Mouse (Mus musculus): ENCODE measurements around the gene Pik3r6. TPM values are rescaled to one million over a fixed set of nuclear protein-coding genes. Genes with fewer than 3 reads are reported as not detected.

Pik3r6 gene
- polyA plus RNA-seq, 1 experiment from 2014 or later = 0.79 TPM

DNA sequence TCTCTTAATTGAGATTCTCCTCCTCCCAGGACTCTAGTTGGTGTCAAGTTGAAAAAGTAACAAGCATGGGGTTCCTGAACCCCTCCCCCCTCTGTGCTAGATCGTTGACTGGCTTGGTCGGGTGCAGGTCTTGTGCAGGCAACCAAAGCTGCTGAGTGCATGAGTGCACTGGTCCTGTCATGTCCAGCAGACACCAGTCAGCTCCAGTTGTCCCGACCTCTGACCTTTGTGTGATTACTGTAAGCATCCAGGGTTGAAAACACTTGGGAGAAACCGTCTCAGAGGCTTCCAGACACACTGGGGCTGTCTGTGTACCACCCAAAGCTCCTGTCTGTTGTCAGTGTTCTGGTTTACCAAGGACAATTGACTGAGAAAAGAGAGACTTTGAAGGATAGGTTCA lies 47.5 kb downstream of the Pik3r6 start:
- WGBS = 75% methylated on average over 4 of the region's 4 CpGs
- no peak for ATAC-seq (ENCODE audit: low read depth)

DNA sequence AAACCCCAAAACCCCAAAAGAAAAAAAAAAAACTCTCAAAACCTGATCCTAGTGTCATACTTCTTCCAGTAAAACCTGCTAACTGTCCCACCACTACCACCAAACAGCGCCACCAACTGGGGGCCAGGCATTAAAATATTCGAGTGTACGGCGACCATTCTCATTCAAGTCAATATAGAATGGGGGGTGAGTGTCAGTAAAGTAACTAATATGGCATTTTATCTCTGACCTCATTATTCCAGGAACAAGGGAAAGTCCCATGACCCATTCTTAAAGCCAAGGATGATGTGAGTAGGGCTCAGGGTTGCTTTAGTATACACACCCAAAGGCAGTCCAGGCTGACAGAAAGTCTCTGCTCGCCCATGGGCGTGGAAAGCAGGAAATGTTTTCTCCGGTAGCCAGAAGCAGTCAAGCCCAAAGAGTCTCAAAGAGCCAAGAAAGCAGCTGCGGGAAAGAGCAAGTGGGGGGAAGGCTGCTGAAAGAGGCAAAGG lies 51.2 kb downstream of the Pik3r6 start:
- Histone ChIP-seq H3K36me3 (ENCODE audit: control insufficient read depth, insufficient read depth, low read length) (no peaks in the 10 kb centered on the region), H3K4me2 (ENCODE audit: low read depth, low read length) (no peak overlapping the region), H3K27me3 (ENCODE audit: control insufficient read depth, insufficient read depth, low read length) (peaks cover 4% of the 10 kb centered on the region; the same call in 1 of the 2 replicates), H3K4me3 (ENCODE audit: low read depth, low read length) (no peak overlapping the region), H3K9ac (replicated peaks; ENCODE audit: low read depth, low read length) (no peak overlapping the region), H3K9me3 (ENCODE audit: control insufficient read depth, low read length) (no peaks in the 10 kb centered on the region), H3K4me1 (ENCODE audit: control insufficient read depth, insufficient read depth, low read length) (peaks cover 4% of the 10 kb centered on the region; the same call in 1 of the 2 replicates), H3K27ac (ENCODE audit: low read depth, low read length) (no peak overlapping the region)
- no peak for ATAC-seq (ENCODE audit: low read depth)
- 48% methylated on average over 8 of the region's 8 CpGs for WGBS

More for the DNA sequence above, 47.5 kb downstream of the Pik3r6 start:
- Histone ChIP-seq H3K27ac (ENCODE audit: low read depth, low read length) (no peak overlapping the region), H3K36me3 (ENCODE audit: control insufficient read depth, insufficient read depth, low read length) (no peaks in the 10 kb centered on the region), H3K9ac (replicated peaks; ENCODE audit: low read depth, low read length) (no peak overlapping the region), H3K27me3 (ENCODE audit: control insufficient read depth, insufficient read depth, low read length) (no peaks in the 10 kb centered on the region), H3K4me2 (ENCODE audit: low read depth, low read length) (no peak overlapping the region), H3K4me1 (ENCODE audit: control insufficient read depth, insufficient read depth, low read length) (no peaks in the 10 kb centered on the region), H3K4me3 (ENCODE audit: low read depth, low read length) (no peak overlapping the region), H3K9me3 (ENCODE audit: control insufficient read depth, low read length) (no peaks in the 10 kb centered on the region)

GRCm38 (mm10) chr11:68555918-68556584 lies 53.2 kb downstream of the Pik3r6 start, which contains the start of gene Mfsd6l:
Gene Mfsd6l (plus strand): TSS chr11:68556186.
- Histone ChIP-seq H3K4me1 (ENCODE audit: control insufficient read depth, insufficient read depth, low read length) (peaks cover 4% of the 10 kb centered on the region; the same call in 1 of the 2 replicates), H3K27ac (ENCODE audit: low read depth, low read length) (no peak within 1 kb of the TSS), H3K4me2 (ENCODE audit: low read depth, low read length) (peak within 1 kb of the TSS; percentile 31), H3K4me3 (ENCODE audit: low read depth, low read length) (no peak within 1 kb of the TSS), H3K36me3 (ENCODE audit: control insufficient read depth, insufficient read depth, low read length) (no peaks in the 10 kb centered on the region), H3K9ac (replicated peaks; ENCODE audit: low read depth, low read length) (no peak within 1 kb of the TSS), H3K9me3 (ENCODE audit: control insufficient read depth, low read length) (no peaks in the 10 kb centered on the region), H3K27me3 (ENCODE audit: control insufficient read depth, insufficient read depth, low read length) (peaks cover 4% of the 10 kb centered on the region; the same call in 1 of the 2 replicates)
- 9% methylated on average over 37 of the region's 37 CpGs for WGBS
- no peak for ATAC-seq (ENCODE audit: low read depth)

DNA sequence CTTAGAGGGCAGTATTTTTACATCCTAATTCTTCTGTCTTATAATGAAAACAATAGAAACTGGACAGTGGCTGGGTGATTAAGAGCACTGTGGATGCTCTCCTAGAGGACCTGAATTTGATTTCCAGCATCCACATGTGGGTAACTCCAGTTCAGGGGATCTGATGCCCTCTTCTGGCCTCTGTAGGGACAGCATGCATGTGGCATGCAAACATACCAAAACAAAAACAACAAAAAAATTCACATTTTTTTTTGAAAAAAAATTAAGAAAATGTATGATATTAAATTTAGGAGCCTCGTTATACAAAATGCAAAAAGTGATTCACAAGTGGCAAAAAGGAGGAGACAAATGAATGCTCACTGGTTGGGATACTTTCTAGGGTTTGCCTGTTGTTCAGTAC lies 56.7 kb downstream of the Pik3r6 start:
- Histone ChIP-seq H3K36me3 (ENCODE audit: control insufficient read depth, insufficient read depth, low read length) (no peaks in the 10 kb centered on the region), H3K4me3 (ENCODE audit: low read depth, low read length) (no peak overlapping the region)

DNA sequence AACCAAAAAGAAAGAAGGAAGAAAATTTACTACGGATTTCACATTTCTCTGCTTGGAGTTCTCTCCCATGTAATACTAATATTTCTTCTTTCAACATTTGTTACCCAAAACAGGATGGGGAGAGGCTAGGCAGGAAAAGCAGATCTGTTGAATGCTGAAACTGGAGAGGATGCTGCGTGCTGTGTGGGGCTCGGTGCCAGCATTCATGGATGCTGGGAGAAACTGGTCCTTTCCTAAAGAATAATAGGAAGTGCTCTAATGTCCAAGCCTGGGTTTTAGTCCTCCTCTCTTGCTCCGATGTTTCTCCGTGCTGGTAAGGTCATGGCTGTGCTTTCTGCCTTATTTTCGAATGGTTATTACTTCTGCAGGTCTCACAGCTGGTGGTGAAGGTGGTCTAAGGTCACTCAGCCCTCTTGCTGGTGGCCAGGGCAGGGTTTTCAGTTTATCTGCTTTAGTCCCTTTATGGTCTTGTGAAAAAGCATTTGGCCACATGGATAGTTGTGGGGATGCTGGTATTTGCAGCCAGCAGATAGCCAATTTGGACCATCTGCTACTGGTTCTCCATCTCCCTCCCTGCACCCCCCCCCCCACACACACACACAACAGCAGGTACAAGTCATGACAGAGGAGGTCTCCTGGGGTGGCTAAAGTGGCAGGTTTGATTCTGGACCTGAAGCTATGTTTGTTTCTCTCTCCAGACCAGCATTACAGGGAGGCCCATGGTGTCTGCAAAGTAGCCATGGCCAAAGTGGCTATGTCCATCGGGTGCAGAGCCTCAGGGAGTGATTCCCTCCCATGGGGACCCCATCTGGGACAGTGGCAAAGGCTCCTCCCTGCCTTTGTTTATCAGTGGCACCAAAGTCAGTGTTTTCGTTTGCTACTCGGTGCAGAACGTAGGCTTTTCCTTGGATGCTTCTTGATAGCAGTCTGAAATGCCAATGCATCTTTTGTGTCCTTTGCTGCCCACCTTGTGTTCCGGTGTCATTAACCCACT lies 59.4 kb downstream of the Pik3r6 start:
- Histone ChIP-seq H3K4me1 (ENCODE audit: control insufficient read depth, insufficient read depth, low read length) (no peaks in the 10 kb centered on the region), H3K4me2 (ENCODE audit: low read depth, low read length) (no peak overlapping the region), H3K27me3 (ENCODE audit: control insufficient read depth, insufficient read depth, low read length) (no peaks in the 10 kb centered on the region), H3K4me3 (ENCODE audit: low read depth, low read length) (no peak overlapping the region), H3K36me3 (ENCODE audit: control insufficient read depth, insufficient read depth, low read length) (no peaks in the 10 kb centered on the region), H3K9me3 (ENCODE audit: control insufficient read depth, low read length) (no peaks in the 10 kb centered on the region), H3K27ac (ENCODE audit: low read depth, low read length) (no peak overlapping the region), H3K9ac (replicated peaks; ENCODE audit: low read depth, low read length) (no peak overlapping the region)
- ATAC-seq (ENCODE audit: low read depth) = no peak
- WGBS = 80% methylated on average over 11 of the region's 11 CpGs

More for the DNA sequence above, 56.7 kb downstream of the Pik3r6 start:
- no peak overlapping the region for H3K4me2 ChIP-seq (ENCODE audit: low read depth, low read length)
- 55% methylated on average over 1 of the region's 1 CpGs for WGBS
- no peak overlapping the region for H3K27ac ChIP-seq (ENCODE audit: low read depth, low read length)
- no peak overlapping the region for H3K9ac ChIP-seq (replicated peaks; ENCODE audit: low read depth, low read length)
- peaks cover 4% of the 10 kb centered on the region; the same call in 1 of the 2 replicates for H3K4me1 ChIP-seq (ENCODE audit: control insufficient read depth, insufficient read depth, low read length)
- H3K9me3 ChIP-seq (ENCODE audit: control insufficient read depth, low read length) = no peaks in the 10 kb centered on the region
- peaks cover 4% of the 10 kb centered on the region; the same call in 1 of the 2 replicates for H3K27me3 ChIP-seq (ENCODE audit: control insufficient read depth, insufficient read depth, low read length)
- no peak for ATAC-seq (ENCODE audit: low read depth)

DNA sequence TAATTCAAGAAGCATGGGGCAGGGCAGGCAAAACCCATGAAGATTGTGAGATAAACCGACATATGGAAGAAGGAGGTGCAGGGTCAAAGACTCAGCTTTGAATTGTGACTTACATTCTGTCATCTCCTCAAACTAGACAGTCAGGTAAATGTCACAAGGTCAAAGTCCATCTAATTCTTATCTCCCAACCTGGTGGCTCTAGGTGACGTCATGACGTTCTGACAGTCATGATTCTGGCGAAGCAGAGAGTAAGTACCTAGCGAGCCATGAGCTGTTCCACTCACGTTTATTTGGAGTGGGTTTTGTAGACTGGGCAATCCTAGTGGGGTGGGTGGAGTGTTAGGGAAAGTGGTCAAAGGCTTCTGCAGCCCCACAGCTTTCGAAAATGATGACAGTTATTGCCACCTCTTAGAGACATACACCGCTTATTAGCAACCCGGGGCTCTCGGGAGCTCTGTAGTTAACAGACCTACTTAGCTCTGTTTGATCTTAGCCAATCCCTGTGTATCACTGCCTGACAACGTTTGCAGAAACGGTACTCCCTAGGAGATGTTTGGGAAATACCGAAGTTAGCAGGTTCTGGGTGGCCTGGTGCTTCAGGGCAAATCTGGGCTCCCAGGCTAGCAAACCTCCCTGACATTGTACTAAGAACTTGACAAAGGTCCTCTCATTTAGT lies 61.7 kb downstream of the Pik3r6 start:
- ATAC-seq (ENCODE audit: low read depth) = no peak
- no peaks in the 10 kb centered on the region for H3K9me3 ChIP-seq (ENCODE audit: control insufficient read depth, low read length)
- H3K4me1 ChIP-seq (ENCODE audit: control insufficient read depth, insufficient read depth, low read length) = no peaks in the 10 kb centered on the region
- H3K27ac ChIP-seq (ENCODE audit: low read depth, low read length) = no peak overlapping the region
- H3K36me3 ChIP-seq (ENCODE audit: control insufficient read depth, insufficient read depth, low read length) = no peaks in the 10 kb centered on the region
- no peak overlapping the region for H3K4me3 ChIP-seq (ENCODE audit: low read depth, low read length)
- no peaks in the 10 kb centered on the region for H3K27me3 ChIP-seq (ENCODE audit: control insufficient read depth, insufficient read depth, low read length)
- 83% methylated on average over 13 of the region's 13 CpGs for WGBS
- H3K9ac ChIP-seq (replicated peaks; ENCODE audit: low read depth, low read length) = no peak overlapping the region
- no peak overlapping the region for H3K4me2 ChIP-seq (ENCODE audit: low read depth, low read length)

DNA sequence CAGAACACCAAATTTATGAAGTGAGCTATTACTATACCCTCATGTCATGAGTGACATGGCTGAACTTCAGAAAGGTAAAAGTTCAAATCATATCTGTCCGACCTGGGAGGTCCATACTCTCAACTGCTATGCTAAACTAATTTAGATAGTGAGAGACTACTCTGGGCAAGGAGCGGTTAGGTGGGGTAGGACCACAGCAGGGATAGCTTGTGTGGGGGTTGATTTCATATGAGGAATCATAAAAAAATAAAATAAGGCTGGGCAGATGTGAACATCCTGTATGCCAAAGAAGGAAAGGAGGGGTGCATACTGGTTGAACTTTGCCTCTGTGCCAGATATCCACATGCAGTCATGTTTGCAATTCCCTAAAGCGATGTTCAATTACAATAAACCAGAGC lies 62.2 kb downstream of the Pik3r6 start:
- Histone ChIP-seq H3K4me2 (ENCODE audit: low read depth, low read length) (no peak overlapping the region), H3K9me3 (ENCODE audit: control insufficient read depth, low read length) (no peaks in the 10 kb centered on the region), H3K4me1 (ENCODE audit: control insufficient read depth, insufficient read depth, low read length) (no peaks in the 10 kb centered on the region), H3K27me3 (ENCODE audit: control insufficient read depth, insufficient read depth, low read length) (no peaks in the 10 kb centered on the region), H3K36me3 (ENCODE audit: control insufficient read depth, insufficient read depth, low read length) (no peaks in the 10 kb centered on the region), H3K4me3 (ENCODE audit: low read depth, low read length) (no peak overlapping the region), H3K9ac (replicated peaks; ENCODE audit: low read depth, low read length) (no peak overlapping the region), H3K27ac (ENCODE audit: low read depth, low read length) (no peak overlapping the region)
- ATAC-seq (ENCODE audit: low read depth) = no peak
- 91% methylated on average over 3 of the region's 3 CpGs for WGBS

- Histone ChIP-seq H3K27me3 (ENCODE audit: control insufficient read depth, insufficient read depth, low read length) (no peaks in the 10 kb centered on the region), H3K4me1 (ENCODE audit: control insufficient read depth, insufficient read depth, low read length) (no peaks in the 10 kb centered on the region), H3K27ac (ENCODE audit: low read depth, low read length) (no peak overlapping the region), H3K9me3 (ENCODE audit: control insufficient read depth, low read length) (no peaks in the 10 kb centered on the region), H3K4me3 (ENCODE audit: low read depth, low read length) (no peak overlapping the region; the same call in 1 of the 2 replicates), H3K4me2 (ENCODE audit: low read depth, low read length) (peak overlapping the region; percentile 39), H3K36me3 (ENCODE audit: control insufficient read depth, insufficient read depth, low read length) (no peaks in the 10 kb centered on the region), H3K9ac (replicated peaks; ENCODE audit: low read depth, low read length) (no peak overlapping the region)
- ATAC-seq (ENCODE audit: low read depth) = peak; percentile 79; the same call in 1 of the 2 replicates
- WGBS = 22% methylated on average over 17 of the region's 17 CpGs
Observed at GRCm38 (mm10) chr11:68566447-68567059, 63.7 kb downstream of the Pik3r6 start.
